ENCODE assay signal across 22 mouse cellular contexts in genomic region chr5:43806914-43807313, GRCm38 (mm10). TPM values are rescaled to one million over a fixed set of nuclear protein-coding genes. Genes with fewer than 3 reads are reported as not detected.
DNase-seq lines count a peak whose midpoint lies in the region; ATAC-seq and TF ChIP-seq lines count a peak whose summit lies in the region.
"Had no signal": no experiment of that assay in that cellular context is flagged by ENCODE, and none has a peak within 500 bp of the region (broad histone marks: within the 10 kb centered on the region; RNA-seq: fewer than 3 reads in every experiment).

No protein-coding gene starts in this region.

- no peaks in the 10 kb centered on the region for H3K27me3 ChIP-seq in forebrain, embryonic 14.5 days (replicated peaks; ENCODE audit: control insufficient read depth, insufficient read depth, low read length)
- H3K27me3 ChIP-seq: embryonic facial prominence, embryonic 12.5 days; heart, embryonic 15.5 days had no signal

- no peak overlapping the region for H3K4me2 ChIP-seq in forebrain, embryonic 14.5 days (ENCODE audit: low read length)

- DNase-seq in heart, adult 11 months = peak; percentile 57
- DNase-seq in heart, postnatal 10 days = no peak
- DNase-seq in thymus, postnatal 0 days (ENCODE audit: low spot score) = peak; percentile 36
- no peak for DNase-seq in thymus, postnatal 10 days (ENCODE audit: low spot score in 2 of 2)
- DNase-seq in gastrocnemius, adult 2 months = no peak
- no peak for DNase-seq in forebrain, embryonic 14.5 days (ENCODE audit: low spot score)
- no peak for DNase-seq in spleen, adult 18-20 months
- DNase-seq: adrenal gland, postnatal 10 days; cerebellum, adult 11-12 months; cerebellum, adult 9-11 months; cerebellum, postnatal 36 days; gastrocnemius, postnatal 36 days; heart, adult 2 months had no signal

- TF ChIP-seq CTCF in gastrocnemius, adult 2 months (IDR thresholded peaks at IDR 0.05) = no peak

- 79% methylated on average over 4 of the region's 4 CpGs for WGBS in forebrain, embryonic 14.5 days

- no peaks in the 10 kb centered on the region for H3K36me3 ChIP-seq in forebrain, embryonic 14.5 days (ENCODE audit: control insufficient read depth, insufficient read depth, low read length)
- H3K36me3 ChIP-seq: embryonic facial prominence, embryonic 12.5 days; forebrain, embryonic 12.5 days; heart, embryonic 15.5 days had no signal

- H3K9me3 ChIP-seq in forebrain, embryonic 14.5 days (replicated peaks; ENCODE audit: control insufficient read depth, low read length) = no peaks in the 10 kb centered on the region
- H3K9me3 ChIP-seq: embryonic facial prominence, embryonic 12.5 days; forebrain, embryonic 12.5 days; heart, embryonic 15.5 days had no signal

- peaks cover 3% of the 10 kb centered on the region; the same call in 1 of the 2 replicates for H3K4me1 ChIP-seq in forebrain, embryonic 14.5 days (ENCODE audit: control insufficient read depth, insufficient read depth, low read length)
- H3K4me1 ChIP-seq: embryonic facial prominence, embryonic 12.5 days; forebrain, embryonic 12.5 days had no signal

- 0 out of 2 replicates have a peak, but pooled peaks have one; percentile 19 for ATAC-seq in monocyte, adult 5-6 weeks (replicated peaks; ENCODE audit: insufficient number of reproducible peaks, low FRiP score, low TSS enrichment, poor library complexity, severe bottlenecking)
- no peak for ATAC-seq in forebrain, embryonic 14.5 days

- intact Hi-C loops in heart, postnatal 10 days (cut with DNase I) = no loop called here
- intact Hi-C loops in gastrocnemius, adult 2 months (cut with DNase I) = no loop called here

- no peak overlapping the region for H3K27ac ChIP-seq in gastrocnemius, adult 2 months
- no peak overlapping the region for H3K27ac ChIP-seq in forebrain, embryonic 14.5 days (ENCODE audit: low read depth, low read length)
- H3K27ac ChIP-seq: embryonic facial prominence, embryonic 12.5 days; heart, adult 2 months; heart, embryonic 15.5 days had no signal

- H3K9ac ChIP-seq in forebrain, embryonic 14.5 days (ENCODE audit: low read length) = no peak overlapping the region
- H3K9ac ChIP-seq: embryonic facial prominence, embryonic 12.5 days; heart, embryonic 15.5 days had no signal

- H3K4me3 ChIP-seq in gastrocnemius, adult 2 months = no peak overlapping the region
- no peak overlapping the region for H3K4me3 ChIP-seq in forebrain, embryonic 14.5 days (ENCODE audit: low read depth, low read length)

RNA-seq across cellular contexts. Expression of gene Bst1, which starts 11.8 kb away (rescaled TPM):
- under 1 TPM; 0.96 to 0.99 TPM for total RNA-seq in heart, postnatal 10 days (2021)
- 7.2 and 7.4 TPM in 2 replicates for polyA plus RNA-seq in thymus, postnatal 0 days (2015; fragmentation: Nextera tagmentation; extraction: Ambion mirVana)
- total RNA-seq in monocyte, adult 5-6 weeks (2017) = 3.8 to 8.0 TPM (median 3.8 TPM) in 3 replicates
- total RNA-seq in gastrocnemius, adult 2 months (2021) = under 1 TPM in 1 of 2 experiments, not detected in 1; 0.17 TPM
- not detected in 2 replicates for polyA plus RNA-seq in forebrain, embryonic 14.5 days (2014; fragmentation: Nextera tagmentation; extraction: Ambion mirVana)
- total RNA-seq: gastrocnemius, adult 8-10 months; MEL had no signal
- polyA plus RNA-seq: C2C12; forebrain, embryonic 12.5 days; hindbrain, embryonic 11.5 days; hindbrain, embryonic 16.5 days had no signal

RNA-seq across cellular contexts. Expression of gene Fbxl5, which starts 14.5 kb away (rescaled TPM):
- 10 to 100 TPM; 32.0 to 37.0 TPM for total RNA-seq in heart, postnatal 10 days (2021)
- polyA plus RNA-seq in thymus, postnatal 0 days (2015; fragmentation: Nextera tagmentation; extraction: Ambion mirVana) = 62.4 and 63.8 TPM in 2 replicates
- total RNA-seq in monocyte, adult 5-6 weeks (2017) = 126 to 151 TPM (median 147 TPM) in 3 replicates
- 10 to 100 TPM; 33.0 to 35.4 TPM for total RNA-seq in gastrocnemius, adult 2 months (2021)
- 91.8 and 99.8 TPM in 2 replicates for polyA plus RNA-seq in forebrain, embryonic 14.5 days (2014; fragmentation: Nextera tagmentation; extraction: Ambion mirVana)

Comparison
In these comparisons a context has a peak if more than half of its experiments do, and no peak if none do; other contexts are left out.
1. DNase-seq: peak in heart, adult 11 months (single experiment) and thymus, postnatal 0 days (single experiment); none in heart, postnatal 10 days (0 of 2), thymus, postnatal 10 days (0 of 2), gastrocnemius, adult 2 months (single experiment), forebrain, embryonic 14.5 days (single experiment) and spleen, adult 18-20 months (0 of 2).